Mouse (Mus musculus) left cerebral cortex, postnatal 25 days (tissue): ENCODE data around the gene Adprhl1. TPM values are rescaled to one million over a fixed set of nuclear protein-coding genes. Genes with fewer than 3 reads are reported as not detected.

Experiments
- DNase-seq, 2 experiments: peaks; one replicate each; pipeline ENCODE4 v3.0.0; 2022; ENCODE audit warnings: low spot score in 2 of 2, mixed read lengths in 1 of 2
- intact Hi-C: fragments of 180-260 bp; cut with DNase I; formaldehyde crosslinking; loops from one replicate; pipeline ENCODE4 v1.15.1; 2025
- total RNA-seq, 2 experiments: library from RNA; stranded (reverse); gene quantifications; 2 replicates each; pipeline ENCODE4 v1.2.3; 2021

Adprhl1 gene
- total RNA-seq, 2 experiments from 2014 or later, result 0.60 to 1.4 TPM

DNA sequence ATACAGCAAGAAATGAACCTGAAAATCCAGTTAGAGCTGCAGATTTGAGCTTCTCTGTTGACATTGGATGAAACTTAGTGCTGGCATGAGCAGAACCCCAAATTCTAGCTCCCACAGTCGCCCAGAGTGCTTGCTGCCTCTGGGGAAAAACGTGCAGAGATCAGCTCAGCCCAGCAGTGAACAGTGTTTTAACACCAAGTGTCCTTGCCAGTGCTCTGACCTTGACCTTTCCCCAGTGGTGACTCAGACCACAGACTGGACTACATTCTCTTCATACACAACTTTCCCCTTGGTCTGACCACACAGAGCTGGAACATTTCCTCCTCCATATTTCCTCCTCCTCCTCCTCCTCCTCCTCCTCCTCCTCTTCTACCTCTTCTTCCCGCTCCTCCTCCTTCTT lies 51.9 kb downstream of the Adprhl1 start:
- no peak for DNase-seq

DNA sequence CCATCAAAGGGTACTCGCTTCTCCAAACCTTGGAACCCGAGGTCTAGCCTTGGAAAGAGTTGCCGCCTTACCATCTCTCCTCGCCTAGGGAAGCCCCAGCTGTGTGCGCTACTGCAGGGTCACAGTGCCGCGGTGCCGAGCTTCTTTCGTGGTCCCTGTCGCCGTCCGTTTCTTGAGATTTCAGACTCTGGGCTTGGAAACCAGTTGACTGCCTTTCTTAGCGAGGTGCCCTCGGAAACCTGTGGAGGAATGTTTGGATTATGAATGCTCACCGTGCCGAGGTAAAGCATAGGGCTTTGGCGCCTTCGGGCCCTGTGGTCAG lies 53.0 kb downstream of the Adprhl1 start:
- intact Hi-C loops, result no loop called here
- no peak for DNase-seq

More for the DNA sequence above, 51.9 kb downstream of the Adprhl1 start:
- intact Hi-C loops, result no loop called here

DNA sequence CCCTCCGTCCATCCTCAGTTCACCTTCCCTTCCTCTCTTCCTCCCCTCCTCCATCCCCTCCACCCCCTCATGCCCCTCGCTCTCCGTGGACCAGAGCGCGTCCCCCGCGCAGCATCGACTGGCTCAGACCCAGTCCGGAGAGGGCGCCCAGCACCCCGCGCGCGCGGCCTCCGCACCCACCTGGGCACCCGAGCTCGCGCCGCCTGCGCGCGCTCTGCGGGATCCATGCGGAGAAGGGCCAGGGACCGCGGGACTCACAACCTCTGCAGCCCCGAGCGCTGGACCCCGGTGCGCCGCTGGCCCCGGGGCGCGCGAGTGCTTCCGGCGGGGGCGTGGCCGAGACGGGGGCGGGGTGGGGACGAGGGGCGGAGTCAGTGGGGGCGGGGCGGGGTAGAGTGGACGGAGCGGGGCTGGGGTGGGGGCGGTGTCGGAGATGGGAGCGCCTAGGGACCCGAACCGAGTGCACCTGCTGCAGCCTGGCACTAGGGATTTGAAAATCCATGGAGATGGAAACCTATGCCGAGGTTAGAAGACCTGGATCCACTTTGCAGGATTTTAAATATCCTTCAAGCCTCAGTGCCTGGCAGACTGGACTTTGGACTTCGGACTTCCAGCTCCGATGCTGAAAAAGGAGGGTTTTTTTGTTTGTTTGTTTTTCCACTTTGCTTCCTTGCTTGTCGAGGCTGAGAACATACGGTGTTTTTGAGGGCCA lies 53.5 kb downstream of the Adprhl1 start, which contains the start of gene Grtp1:
Grtp1 (minus strand) TSS at position 320 of the 712 bp plus-strand sequence.
- no peak for DNase-seq
- intact Hi-C loops, result no loop called here

DNA sequence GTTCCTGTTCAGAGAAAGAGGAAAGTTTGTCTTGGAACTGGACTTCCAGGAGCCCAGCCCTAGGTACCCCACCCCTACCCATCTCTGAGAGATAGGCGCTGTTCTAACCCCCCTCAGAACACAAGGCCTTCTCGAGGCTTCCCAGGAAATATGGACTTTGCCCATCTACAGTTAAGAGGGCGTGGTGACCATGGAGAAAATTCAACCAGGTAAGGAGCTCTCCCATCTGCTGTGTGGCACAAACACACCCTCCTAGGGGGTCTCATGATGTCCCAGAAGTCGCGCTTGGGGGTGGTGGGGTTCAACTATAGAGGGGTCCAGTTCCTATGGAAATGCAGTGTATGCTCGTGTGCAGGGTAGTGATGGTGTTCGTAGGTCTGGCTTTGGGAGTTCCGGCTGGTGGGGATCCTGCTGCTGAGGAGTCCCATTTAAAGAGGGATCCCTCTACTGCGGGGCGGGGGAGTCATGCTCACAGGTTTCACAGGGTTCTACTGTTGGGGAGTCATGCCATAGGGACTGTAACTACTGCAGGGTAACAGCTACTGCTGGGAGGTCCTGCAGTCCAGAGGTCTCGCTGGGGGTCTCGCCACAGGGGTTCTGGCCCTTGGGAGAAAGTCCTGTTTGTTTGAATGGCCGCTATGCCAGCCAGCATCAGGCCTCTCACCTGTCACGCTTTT lies 54.4 kb downstream of the Adprhl1 start:
- intact Hi-C loops, result no loop called here
- DNase-seq, result no peak

DNA sequence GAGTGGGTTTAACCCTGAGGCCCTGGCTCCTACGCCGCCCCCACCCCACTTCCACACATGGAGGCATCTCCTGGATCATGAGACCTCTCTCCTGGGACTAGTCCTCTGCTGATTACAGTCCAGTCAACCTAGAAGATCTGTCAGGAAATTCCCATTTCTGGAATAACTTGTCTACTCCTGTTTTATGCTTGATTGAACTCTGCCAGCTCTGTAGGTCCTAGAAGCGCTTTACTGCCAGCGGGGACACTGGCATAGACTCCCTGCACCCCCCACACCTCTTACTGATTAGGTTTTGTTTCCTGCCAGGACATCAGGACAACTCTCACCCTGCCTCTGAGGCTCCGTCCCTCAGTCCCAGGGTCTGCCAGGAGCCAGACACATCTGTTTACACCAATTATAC lies 56.5 kb downstream of the Adprhl1 start:
- no peak for DNase-seq
- intact Hi-C loops, result no loop called here

DNA sequence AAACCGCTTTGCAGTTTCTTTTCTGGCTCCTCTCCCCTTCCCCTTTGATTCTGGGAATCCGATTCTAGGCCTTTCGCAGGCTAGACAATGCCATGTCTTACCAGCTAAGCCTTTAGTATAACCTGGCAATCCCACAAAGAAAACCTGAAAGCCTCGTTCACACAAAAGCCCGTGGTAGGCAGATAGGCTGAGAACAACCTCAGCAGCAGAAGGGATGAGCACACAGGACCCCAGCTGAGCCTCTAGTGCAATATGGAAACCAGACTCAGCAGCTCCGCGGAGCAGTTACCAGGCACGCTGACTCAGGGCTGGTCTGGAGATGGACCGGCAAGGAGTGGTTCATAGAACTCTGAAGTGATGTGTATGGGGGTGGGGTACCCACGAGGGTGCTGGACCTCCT lies 59.1 kb downstream of the Adprhl1 start:
- no peak for DNase-seq
- intact Hi-C loops, result no loop called here

DNA sequence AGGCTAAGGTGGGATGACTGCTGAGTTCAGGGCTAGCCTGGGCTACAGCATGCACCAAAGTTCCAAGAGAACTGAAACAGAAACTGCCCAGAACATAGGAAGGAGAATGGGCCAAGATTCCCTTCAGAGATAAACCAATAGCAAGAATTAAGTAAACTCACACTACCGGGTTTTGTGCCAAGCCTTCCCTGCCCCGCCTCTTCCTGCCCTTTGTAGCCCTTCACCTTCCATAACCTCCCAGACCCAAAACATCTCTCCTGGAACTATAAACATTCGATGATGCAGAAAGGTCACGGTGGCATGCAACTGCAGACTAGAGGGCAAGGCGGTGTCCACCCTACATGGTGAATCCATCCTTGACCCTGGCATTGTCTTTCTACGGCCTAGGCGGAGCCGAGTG lies 63.7 kb downstream of the Adprhl1 start:
- intact Hi-C loops, result no loop called here

DNA sequence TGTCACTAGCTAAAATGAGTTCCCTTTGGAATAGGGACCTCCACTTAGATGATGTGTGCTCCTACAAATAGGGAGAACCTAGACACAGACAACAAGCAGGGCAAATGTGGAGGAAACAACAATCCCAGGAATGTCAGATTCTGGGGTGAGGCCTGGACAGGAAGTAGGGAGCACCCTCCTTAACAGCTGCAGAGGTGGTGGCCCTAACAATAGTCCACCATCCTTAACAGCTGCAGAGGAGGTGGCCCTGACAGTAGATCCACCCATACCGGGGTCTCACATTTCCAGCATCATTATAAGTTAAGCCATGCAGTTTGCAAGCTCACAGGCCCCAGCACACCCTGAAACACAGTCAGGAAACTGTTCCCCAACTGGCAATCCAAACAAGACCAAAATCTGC lies 65.1 kb downstream of the Adprhl1 start:
- no peak for DNase-seq
- intact Hi-C loops, result no loop called here

More for the DNA sequence above, 63.7 kb downstream of the Adprhl1 start:
- DNase-seq, result no peak

DNA sequence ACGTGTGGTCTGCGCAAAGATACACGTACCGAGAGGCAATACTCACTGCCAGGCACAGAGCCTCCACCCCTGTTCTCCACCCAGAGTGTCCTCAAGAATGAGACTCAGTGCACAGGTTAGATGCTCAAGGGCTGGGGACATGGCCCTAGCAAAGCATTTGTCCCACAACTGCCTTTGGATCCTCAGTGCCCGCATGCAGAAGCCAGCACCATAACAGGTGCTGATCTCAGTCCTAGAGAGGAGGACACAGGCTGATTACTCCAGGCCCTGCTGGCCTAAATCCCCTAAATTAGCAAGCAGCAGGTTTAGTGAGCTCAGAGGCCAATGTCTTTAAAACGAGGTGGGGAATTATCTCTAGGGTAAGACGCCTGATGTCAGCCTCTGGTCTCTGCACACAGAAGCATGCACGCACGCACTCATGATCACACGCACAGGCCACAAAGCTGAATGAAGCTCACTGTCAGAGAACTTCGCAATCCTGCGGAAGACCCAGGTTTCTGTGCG lies 65.9 kb downstream of the Adprhl1 start:
- intact Hi-C loops, result no loop called here
- DNase-seq, result no peak

DNA sequence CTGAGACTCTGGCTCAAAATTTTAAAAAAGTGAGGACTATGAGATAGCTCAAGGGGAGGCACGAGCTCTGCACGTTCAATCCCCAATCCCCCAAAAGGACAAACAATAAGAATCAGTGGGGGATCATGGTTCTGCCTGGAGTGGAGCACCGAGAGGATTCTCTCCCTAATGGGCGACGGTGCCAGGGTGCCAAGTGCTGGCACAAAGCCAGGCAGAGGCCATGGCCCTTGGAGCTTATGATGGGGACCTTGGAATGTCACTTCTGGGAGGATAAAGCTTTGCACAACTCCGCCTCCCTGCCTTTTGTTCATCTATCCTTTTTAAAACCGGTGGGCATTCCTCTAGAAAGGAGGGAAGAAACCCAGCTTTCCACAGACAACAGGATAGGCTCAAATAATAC lies 66.3 kb downstream of the Adprhl1 start:
- intact Hi-C loops, result no loop called here
- no peak for DNase-seq

DNA sequence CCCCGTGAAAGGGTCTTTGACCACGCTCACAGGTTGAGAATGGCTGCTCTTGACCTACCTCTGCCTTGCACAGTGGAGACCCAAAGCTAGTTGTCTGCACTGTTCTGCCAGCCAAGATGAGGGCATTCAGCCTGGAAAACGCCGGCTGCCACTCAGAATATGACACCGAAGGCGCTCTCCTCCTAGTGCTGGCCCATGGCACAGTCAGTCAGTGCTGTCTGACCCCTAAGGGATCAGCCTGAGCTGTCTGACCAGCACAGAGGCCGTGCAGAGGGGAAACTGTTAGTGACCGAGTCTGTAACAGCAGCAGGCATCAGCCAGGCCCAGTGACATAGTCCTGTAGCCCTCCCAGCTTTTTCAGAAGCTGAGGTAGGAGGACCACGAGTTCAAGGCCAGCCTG lies 66.7 kb downstream of the Adprhl1 start:
- no peak for DNase-seq
- intact Hi-C loops, result no loop called here

DNA sequence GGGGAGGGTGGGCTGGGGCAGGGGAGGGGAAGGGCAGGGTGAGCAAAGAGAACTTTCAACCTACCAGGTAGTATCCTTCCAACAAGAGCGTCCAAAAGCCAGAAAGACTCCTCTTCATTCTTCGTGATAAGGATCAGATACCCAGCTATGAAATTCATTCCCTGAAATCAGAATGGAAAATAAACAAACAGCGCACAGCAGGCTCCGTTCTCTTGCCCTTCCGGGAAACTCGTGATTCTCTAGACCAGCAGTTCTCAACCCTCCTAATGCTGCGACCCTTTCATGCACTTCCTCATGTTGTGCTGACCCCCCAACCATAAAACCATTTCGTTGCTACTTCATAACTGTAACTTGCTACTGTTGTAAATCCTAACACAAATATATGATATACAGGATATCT lies 67.1 kb downstream of the Adprhl1 start:
- intact Hi-C loops, result no loop called here
- DNase-seq, result no peak

DNA sequence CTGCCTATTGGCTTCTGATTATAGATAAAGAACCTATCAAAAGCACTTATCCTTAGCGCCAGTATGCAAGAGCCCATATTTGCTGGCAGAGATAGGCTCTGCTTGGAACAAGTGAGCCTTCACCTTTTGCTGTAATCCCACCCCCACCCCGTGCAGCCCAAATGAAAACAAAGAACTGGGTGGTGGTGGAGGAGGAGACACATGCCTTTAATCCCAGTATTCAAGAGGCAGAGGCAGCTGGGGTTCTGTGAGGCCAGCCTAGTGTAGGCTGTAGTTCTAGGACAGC lies 72.3 kb downstream of the Adprhl1 start:
- DNase-seq, result no peak
- intact Hi-C loops, result no loop called here

DNA sequence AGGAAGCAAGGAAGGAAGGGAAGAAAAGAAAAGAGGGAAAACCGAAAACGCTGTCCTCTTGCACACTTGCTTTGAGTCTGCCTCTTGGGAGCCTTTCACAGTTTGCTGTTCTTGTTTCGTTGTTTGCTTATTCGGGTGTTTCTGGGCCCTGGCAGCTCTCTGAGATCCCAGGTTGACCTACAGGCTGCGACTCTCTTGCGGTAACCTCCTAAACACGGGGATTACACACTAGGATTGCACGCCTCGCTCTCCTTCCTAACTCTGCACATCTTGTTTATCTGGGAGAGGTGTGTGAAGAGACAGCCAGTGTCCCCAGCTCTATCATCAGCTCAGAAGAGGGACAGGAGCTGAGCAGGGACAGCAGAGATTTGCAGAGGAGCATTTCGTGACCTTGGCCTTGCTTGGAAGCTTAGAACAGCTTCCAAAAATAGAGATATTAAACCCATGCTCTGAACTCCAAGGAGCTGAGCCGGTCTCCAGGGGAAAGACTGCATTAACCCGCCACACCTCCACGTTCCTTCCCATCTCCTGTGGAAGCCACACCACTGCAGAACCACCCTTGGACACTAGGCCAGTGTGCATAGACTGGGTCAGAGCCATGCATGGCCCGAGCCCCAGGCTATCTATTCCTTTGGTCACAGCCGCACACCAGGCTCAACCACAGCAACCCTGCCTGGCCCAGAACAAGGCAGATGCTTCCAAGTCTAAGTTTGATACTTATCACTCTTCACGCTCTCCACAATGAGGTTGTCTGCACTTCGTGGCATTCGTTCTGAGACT lies 72.9 kb downstream of the Adprhl1 start:
- intact Hi-C loops, result no loop called here
- DNase-seq, result no peak

DNA sequence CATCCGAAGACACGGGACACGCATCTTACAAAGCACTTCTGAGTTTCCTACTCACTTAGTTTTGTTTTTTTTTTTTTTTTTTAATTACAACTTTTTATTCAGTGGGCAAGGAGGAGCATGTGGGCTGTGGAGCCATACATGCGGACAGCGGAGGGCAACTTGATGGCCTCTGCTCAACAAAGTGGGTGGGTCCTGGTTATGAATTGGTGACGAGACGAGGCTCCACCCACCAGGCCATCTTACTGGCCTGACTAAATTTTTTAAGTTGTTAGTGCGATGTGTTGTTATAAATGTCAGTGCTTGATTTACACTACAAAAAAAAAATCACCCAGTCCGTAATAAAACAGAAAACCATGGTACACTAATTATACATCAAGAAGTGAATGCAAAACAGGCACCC lies 73.6 kb downstream of the Adprhl1 start:
- intact Hi-C loops, result no loop called here
- no peak for DNase-seq

DNA sequence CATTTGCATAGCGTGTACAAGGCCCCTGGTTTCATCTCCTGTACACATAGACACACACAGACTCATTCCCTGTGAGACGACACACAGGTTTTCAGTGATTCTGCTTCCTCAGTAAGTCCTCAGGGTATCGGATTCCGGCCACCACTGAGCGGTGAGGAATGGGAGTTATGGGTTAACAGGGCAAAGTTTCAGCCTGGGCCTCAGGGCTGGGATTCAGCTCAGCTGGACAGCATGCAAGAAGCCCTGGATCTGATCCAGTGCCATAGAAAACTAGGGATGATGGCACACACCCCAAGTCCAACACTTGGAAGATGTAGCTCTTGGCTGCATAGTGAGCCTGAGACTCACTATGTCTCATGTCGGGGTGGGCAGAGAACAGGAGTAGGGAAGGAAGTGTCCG lies 74.0 kb downstream of the Adprhl1 start:
- DNase-seq, result no peak
- intact Hi-C loops, result loop anchor here (5.0 kb wide), 1 partner anchor 72 kb away; the partner anchor contains the start of gene Adprhl1

DNA sequence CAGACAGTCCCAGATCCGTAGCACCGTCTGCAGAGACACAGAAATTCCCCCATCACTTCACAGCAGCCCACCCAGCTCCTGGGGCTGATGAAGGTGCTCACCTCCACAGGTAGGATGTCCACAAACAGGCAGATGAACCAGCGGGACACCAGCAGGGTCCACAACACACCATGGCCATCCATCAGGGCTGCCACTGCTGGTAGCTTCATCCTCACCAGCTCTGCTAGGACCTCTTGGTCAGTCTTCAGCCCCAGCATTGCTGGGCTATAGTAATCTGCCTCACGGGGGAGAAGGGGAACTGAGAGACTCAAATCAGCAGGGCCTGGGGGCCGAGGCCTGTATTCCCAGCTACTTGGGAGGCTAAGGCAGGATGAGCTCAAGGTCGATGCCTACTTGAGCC lies 74.5 kb downstream of the Adprhl1 start:
- intact Hi-C loops, result loop anchor here (5.0 kb wide), 1 partner anchor 73 kb away; the partner anchor contains the start of gene Adprhl1

DNA sequence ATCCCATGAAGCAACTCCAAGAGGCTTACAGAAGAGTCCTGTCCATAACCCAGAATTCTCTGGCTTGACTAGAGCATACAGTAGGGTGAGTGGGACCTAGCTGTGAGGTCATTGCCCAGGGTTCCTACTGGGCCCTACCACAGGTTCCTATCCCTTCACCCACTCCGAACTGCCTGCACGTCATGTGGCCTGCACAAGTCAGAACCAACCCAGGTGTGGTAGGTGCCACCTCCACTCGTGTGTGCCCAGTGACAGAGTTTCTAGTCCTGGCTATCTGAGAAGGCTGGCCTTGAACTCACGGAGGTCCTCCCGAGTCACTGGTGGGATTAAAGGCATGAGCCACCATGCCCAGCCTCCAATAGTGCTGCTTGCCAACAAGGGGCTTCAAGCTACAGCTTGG lies 75.8 kb downstream of the Adprhl1 start:
- no peak for DNase-seq
- intact Hi-C loops, result loop anchor here (5.0 kb wide), 1 partner anchor 74 kb away; the partner anchor contains the start of gene Adprhl1

More for the DNA sequence above, 74.5 kb downstream of the Adprhl1 start:
- DNase-seq, result no peak

DNA sequence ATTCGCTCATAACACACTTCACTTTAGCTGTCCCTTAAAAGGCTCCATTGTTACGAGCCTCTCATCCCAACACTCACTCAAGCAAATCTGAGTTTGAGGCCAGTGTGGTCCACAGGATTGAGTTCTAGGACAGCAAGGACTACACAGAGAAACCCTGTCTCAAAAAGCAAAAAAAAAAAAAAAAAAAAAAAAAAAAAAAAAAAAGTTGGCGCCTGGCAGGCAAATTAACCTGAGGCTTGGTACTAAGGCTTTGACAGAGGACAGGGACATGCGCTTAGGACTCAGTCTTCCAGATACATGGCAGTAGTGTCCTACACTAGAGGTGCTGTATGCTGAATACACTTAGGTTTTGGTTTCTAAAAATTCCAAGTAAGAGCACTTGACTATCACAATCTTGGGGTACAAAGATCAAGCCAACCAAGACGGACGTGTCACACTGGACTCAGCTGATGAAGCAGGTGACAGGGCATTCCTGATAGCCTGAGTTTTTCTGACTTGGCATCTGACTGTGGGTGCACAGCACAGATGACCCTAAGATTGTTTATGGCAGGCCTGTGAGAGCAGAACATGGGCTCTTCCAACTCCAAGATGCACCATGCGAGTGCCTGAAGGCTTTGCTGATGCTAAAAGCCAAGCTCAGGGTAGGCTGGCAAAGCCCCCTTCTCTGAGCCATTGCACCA lies 76.6 kb downstream of the Adprhl1 start:
- no peak for DNase-seq
- intact Hi-C loops, result loop anchor here (5.0 kb wide), 1 partner anchor 75 kb away; the partner anchor contains the start of gene Adprhl1

DNA sequence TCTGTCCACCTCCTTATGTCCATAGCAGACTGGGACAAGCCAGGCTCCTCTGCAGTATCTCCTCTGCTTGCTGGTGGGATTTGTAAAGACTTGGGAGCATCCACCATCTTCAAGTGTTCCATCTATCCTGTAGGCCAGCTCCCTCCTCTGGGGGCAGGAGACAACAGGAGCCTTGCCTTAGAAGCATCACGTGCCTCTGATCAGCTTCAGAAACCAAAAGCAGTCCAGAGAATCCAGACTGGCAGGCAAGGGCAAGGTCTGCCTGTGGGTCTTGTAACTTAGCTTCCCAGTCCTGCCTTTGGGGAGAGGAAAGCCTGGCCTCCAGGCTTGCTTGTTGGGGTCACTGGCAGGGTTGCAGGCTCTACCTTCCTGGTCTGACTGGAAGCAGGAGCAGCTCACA lies 78.3 kb downstream of the Adprhl1 start:
- DNase-seq, result no peak
- intact Hi-C loops, result loop anchor here (5.0 kb wide), 1 partner anchor 77 kb away; the partner anchor contains the start of gene Adprhl1
